Mouse (Mus musculus) spleen, postnatal 36 days (tissue): ENCODE results near the gene Emc7.

Experiments
- DNase-seq, 2 experiments: peaks; one replicate each; pipeline ENCODE4 v3.0.0; 2022; ENCODE audit warnings: low spot score in 2 of 2, mixed read lengths in 1 of 2

Emc7 gene

DNA sequence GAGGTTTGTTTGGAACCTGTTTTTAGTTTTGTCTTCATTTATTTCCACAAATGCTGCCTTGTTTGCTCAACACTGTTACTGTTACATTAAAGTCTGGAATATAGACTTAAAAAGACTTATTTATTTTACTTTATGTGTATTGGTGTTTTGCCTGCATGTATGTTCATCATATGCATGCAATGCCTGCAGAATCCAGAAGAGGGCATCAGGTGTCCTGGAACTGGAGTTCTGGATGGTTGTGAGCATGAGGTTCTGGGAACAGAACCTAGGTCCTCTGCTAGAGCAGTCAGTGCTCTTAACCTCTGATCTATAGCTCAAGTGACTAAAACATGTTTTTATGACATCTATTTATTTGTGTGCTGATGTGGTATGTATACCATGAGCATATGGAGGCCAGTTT is 63.7 kb downstream of the Emc7 start:
- no peak for DNase-seq

DNA sequence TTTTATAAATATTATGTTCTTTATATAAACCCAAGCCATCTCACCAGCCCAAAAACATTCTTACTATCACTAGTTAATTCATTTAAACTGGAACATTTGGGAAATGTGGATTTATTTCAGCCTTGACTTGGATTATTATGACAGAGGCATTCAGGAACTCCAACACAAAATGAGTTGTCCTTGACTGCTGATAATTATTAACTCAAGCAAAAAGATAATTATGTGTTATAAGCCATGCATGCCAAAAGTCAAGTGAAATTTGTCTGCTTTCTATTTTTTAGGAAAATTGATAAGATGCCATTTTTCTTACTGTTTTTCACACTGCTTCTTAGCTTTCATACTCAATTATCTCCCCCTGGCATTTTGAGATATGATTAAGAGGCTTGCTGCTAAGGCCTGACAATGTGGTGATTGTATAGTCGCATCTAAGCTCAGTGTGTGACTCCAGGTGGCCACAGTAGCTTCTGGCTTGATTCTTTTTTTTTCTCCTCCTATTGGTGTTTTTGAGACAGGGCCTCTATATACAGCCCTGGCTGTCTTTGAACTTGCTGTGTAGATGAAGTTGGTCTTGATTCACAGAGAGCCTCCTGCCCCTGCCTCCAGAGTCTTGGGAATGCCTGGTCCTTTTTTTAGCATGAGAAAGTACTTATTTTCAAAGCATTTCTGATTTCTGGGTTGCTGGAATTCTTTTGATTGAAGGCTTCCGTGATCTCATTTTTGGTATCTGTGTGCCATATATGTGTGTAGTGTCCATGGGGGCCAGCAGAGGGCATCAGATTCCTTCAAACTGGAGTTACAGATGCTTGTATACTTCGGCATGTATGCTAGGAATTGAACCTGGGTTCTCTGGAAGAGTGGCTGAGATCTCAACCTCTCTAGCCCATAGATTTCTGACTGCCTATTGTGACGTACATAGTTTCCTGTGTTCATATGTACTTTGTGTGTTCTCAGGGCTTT is 66.0 kb downstream of the Emc7 start:
- DNase-seq: no peak
